Mouse (Mus musculus) myocyte (in vitro differentiated cells): Measurements from ENCODE around the gene Abhd5.
"Not testable (repeated sequence)": the region's sequence is repeated elsewhere in the genome, so short reads cannot be mapped to it uniquely, and the experiment has no call there.

Experiments used
- CEBPB ChIP-seq: IDR thresholded peaks from 2 replicates; pipeline ENCODE4 v1.6.1; 2011; ENCODE audit warnings: mild to moderate bottlenecking, moderate library complexity; ENCODE audit not compliant: poor library complexity, insufficient read depth, severe bottlenecking
- E2F4 ChIP-seq: IDR thresholded peaks from one replicate; pipeline ENCODE4 v1.6.1; 2011; ENCODE audit warnings: mild to moderate bottlenecking, control low read depth, moderate library complexity; ENCODE audit not compliant: insufficient read depth
- MAX ChIP-seq: IDR thresholded peaks from one replicate; pipeline ENCODE4 v1.6.1; 2011; ENCODE audit warnings: low read depth, mild to moderate bottlenecking, control low read depth
- MYOG ChIP-seq, 3 experiments: IDR thresholded peaks; one replicate each; pipeline ENCODE4 v1.6.1; 2011; ENCODE audit warnings: control low read depth in 2 of 3, low read depth in 2 of 3, mild to moderate bottlenecking in 2 of 3; ENCODE audit not compliant: insufficient read length in 2 of 3, control insufficient read depth in 1 of 3, insufficient read depth in 1 of 3
- POLR2A ChIP-seq: IDR thresholded peaks from one replicate; pipeline ENCODE4 v1.6.1; 2011; ENCODE audit warnings: low read depth, mild to moderate bottlenecking, control low read depth, moderate library complexity; ENCODE audit not compliant: insufficient read length
- POLR2AphosphoS2 ChIP-seq: IDR thresholded peaks from one replicate; pipeline ENCODE4 v1.6.1; 2011; ENCODE audit warnings: low read depth, control low read depth; ENCODE audit not compliant: insufficient read length
- TCF12 ChIP-seq: IDR thresholded peaks from one replicate; pipeline ENCODE4 v1.6.1; 2011; ENCODE audit warnings: mild to moderate bottlenecking, control low read depth; ENCODE audit not compliant: poor library complexity, insufficient read depth, severe bottlenecking
- TCF3 ChIP-seq: IDR thresholded peaks from one replicate; pipeline ENCODE4 v1.6.1; 2011; ENCODE audit warnings: low read depth, control low read depth; ENCODE audit not compliant: insufficient read length
- USF1 ChIP-seq: IDR thresholded peaks from one replicate; pipeline ENCODE4 v1.6.1; 2011; ENCODE audit warnings: low read depth, mild to moderate bottlenecking, control low read depth, moderate library complexity

GRCm38 (mm10) chr9:122313128-122313527 lies 38.3 kb upstream of the Abhd5 start:
- not testable (repeated sequence) for TF ChIP-seq POLR2A; TCF3; MAX; CEBPB; TCF12; POLR2AphosphoS2; MYOG (IDR thresholded peaks at IDR 0.05; ENCODE audit: control insufficient read depth in 1 of 3, insufficient read depth in 1 of 3, insufficient read length in 2 of 3, low read depth in 2 of 3); USF1; E2F4
